Mouse (Mus musculus) heart, embryonic 13.5 days (tissue): ENCODE data around the gene Rab29. TPM values are rescaled to one million over a fixed set of nuclear protein-coding genes. Genes with fewer than 3 reads are reported as not detected.

Experiments used
- ATAC-seq: fragments of 200-750 bp; cut with Nextera tagmentation; 2 replicates; pipeline ENCODE4 v1.8.0; 2017; ENCODE audit warnings: moderate TSS enrichment; ENCODE audit not compliant: insufficient number of reproducible peaks, low FRiP score, low TSS enrichment; ENCODE audit errors: extremely low read depth
- H3K27ac ChIP-seq: fragments of 300-500 bp; sonication (generic); replicated peaks from 2 replicates; pipeline ENCODE4 v1.5.1; 2015; ENCODE audit warnings: moderate library complexity, mild to moderate bottlenecking, inconsistent platforms
- H3K27me3 ChIP-seq: fragments of 300-500 bp; sonication (generic); replicated peaks from 2 replicates; pipeline ENCODE4 v1.6.1; 2015; ENCODE audit warnings: mild to moderate bottlenecking, inconsistent platforms
- H3K36me3 ChIP-seq: fragments of 300-500 bp; sonication (generic); 2 replicates; pipeline ENCODE4 v1.6.1; 2015; ENCODE audit warnings: mild to moderate bottlenecking, inconsistent platforms
- H3K4me1 ChIP-seq: fragments of 300-500 bp; sonication (generic); 2 replicates; pipeline ENCODE4 v1.6.1; 2015; ENCODE audit warnings: inconsistent platforms
- H3K4me2 ChIP-seq: fragments of 300-500 bp; sonication (generic); 2 replicates; pipeline ENCODE4 v1.6.1; 2015; ENCODE audit warnings: inconsistent platforms, mild to moderate bottlenecking, moderate library complexity
- H3K4me3 ChIP-seq: fragments of 300-500 bp; sonication (generic); 2 replicates; pipeline ENCODE4 v1.5.1; 2015; ENCODE audit warnings: moderate library complexity, mild to moderate bottlenecking, inconsistent platforms
- H3K9ac ChIP-seq: fragments of 300-500 bp; sonication (generic); 2 replicates; pipeline ENCODE4 v1.6.1; 2015; ENCODE audit warnings: inconsistent platforms, mild to moderate bottlenecking, moderate library complexity
- H3K9me3 ChIP-seq: fragments of 300-500 bp; sonication (generic); 2 replicates; pipeline ENCODE4 v1.6.1; 2016; ENCODE audit warnings: inconsistent platforms
- WGBS: fragments of 180-500 bp; shearing (Covaris S2); methylation state at CpG from one replicate; pipeline ENCODE4 v1.1.7; 2015; ENCODE audit warnings: mixed read lengths; 5-methylcytosine and 5-hydroxymethylcytosine counted together
- polyA plus RNA-seq: library from polyadenylated mRNA; unstranded; fragments of >200 nt; fragmentation: Nextera tagmentation; extraction: Ambion mirVana; gene quantifications from 2 replicates; pipeline ENCODE4 v1.2.1, GENCODE M21; 2015

Rab29 gene
- polyA plus RNA-seq, 1 experiment from 2014 or later: 13.8 TPM

- Histone ChIP-seq H3K9me3 (no peaks in the 10 kb centered on the region), H3K27ac (no peak overlapping the region), H3K4me2 (peak overlapping the region; percentile 85; the same call in 1 of the 2 replicates), H3K36me3 (no peaks in the 10 kb centered on the region), H3K4me1 (peaks cover 7% of the 10 kb centered on the region), H3K4me3 (peak overlapping the region; percentile 77), H3K9ac (no peak overlapping the region), H3K27me3 (0 out of 2 replicates have a peak, but pooled peaks cover 3% of the 10 kb centered on the region)
- WGBS: 68% methylated on average over 6 of the region's 6 CpGs
- no peak for ATAC-seq
Measured at GRCm38 (mm10) chr1:131866304-131866999, 572 bp upstream of the Rab29 start.

DNA sequence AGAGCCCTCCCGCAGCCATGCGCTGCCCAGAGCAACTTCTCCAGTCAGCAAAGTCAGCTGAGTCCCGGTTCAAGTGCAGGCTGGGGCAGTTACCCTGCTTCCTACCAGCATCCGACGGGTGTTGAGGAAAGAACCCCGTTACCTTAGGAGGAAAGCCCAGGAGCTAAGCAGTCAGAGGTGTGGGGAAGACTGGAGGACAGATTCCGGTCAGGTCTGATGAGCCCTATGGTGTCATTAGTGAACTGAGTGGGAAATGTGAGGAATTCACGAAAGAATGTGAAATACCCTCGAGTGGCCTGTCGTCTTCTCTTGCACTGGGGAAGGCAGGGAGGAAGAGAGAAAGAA is 894 bp downstream of the Rab29 start:
- 0 out of 2 replicates have a peak, but pooled peaks cover 3% of the 10 kb centered on the region for H3K27me3 ChIP-seq
- H3K4me3 ChIP-seq: peak overlapping the region; percentile 77
- no peaks in the 10 kb centered on the region for H3K9me3 ChIP-seq
- H3K9ac ChIP-seq: peak overlapping the region; percentile 83
- H3K4me1 ChIP-seq: peaks cover 7% of the 10 kb centered on the region
- H3K36me3 ChIP-seq: peaks cover 6% of the 10 kb centered on the region
- peak overlapping the region; percentile 85 for H3K4me2 ChIP-seq
- ATAC-seq: no peak
- WGBS: 17% methylated on average over 10 of the region's 10 CpGs
- H3K27ac ChIP-seq: no peak overlapping the region

DNA sequence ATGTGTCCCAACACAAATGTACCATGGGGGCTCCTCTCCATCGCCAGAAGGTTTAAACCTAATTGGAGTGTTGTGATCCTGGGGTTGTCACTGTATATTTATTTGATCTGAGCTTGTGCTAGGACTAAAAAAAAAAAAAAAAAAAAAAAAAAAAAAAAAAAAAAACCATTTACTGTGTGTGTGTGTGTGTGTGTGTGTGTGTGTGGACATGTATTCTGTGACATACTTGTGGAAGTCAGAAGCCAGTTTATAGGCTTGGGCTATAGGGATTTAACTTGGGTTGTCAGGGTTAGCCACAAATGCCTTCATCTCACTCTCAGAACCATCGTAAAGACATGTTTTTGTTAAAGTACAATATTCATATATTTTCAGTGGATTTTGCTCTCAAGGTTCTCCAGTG is 2.5 kb downstream of the Rab29 start:
- Histone ChIP-seq H3K27me3 (0 out of 2 replicates have a peak, but pooled peaks cover 3% of the 10 kb centered on the region), H3K36me3 (peaks cover 6% of the 10 kb centered on the region), H3K4me3 (no peak overlapping the region), H3K9ac (no peak overlapping the region), H3K4me1 (peaks cover 7% of the 10 kb centered on the region), H3K9me3 (no peaks in the 10 kb centered on the region), H3K4me2 (no peak overlapping the region), H3K27ac (no peak overlapping the region)
- WGBS: 89% methylated on average over 2 of the region's 2 CpGs
- ATAC-seq: no peak

- Histone ChIP-seq H3K9me3 (no peaks in the 10 kb centered on the region), H3K9ac (no peak overlapping the region), H3K4me1 (peaks cover 3% of the 10 kb centered on the region), H3K27ac (no peak overlapping the region), H3K4me3 (no peak overlapping the region), H3K4me2 (no peak overlapping the region), H3K27me3 (0 out of 2 replicates have a peak, but pooled peaks cover 3% of the 10 kb centered on the region), H3K36me3 (peaks cover 6% of the 10 kb centered on the region)
- WGBS: 71% methylated on average over 1 of the region's 1 CpGs
- ATAC-seq: no peak
Measured at GRCm38 (mm10) chr1:131872856-131873255, 5.8 kb downstream of the Rab29 start.

DNA sequence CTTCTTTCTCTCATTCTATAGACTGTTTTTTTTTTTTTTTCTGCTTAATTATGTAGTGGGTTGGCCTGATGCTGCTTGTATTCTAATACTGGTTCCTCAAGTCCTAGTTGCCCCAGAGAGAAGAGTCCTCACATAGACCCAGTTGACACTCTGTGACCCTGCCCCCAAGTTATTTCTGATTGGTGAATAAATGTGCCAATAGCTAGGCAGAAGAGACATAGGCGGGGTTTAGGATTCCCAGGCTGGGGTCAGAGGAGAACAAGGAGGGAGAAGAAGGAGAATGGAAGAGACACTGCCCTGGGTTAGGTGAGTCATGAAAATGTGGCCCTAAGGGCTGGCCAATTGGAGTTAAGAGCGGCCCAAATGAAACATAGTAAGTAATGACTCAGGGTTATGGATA is 12.8 kb downstream of the Rab29 start:
- Histone ChIP-seq H3K27me3 (no peaks in the 10 kb centered on the region), H3K9me3 (no peaks in the 10 kb centered on the region), H3K4me1 (no peaks in the 10 kb centered on the region), H3K4me3 (no peak overlapping the region), H3K36me3 (no peaks in the 10 kb centered on the region), H3K27ac (no peak overlapping the region), H3K9ac (no peak overlapping the region), H3K4me2 (no peak overlapping the region)
- 71% methylated on average over 2 of the region's 2 CpGs for WGBS
- no peak for ATAC-seq

- Histone ChIP-seq H3K4me3 (no peak overlapping the region), H3K4me2 (no peak overlapping the region), H3K36me3 (no peaks in the 10 kb centered on the region), H3K9me3 (no peaks in the 10 kb centered on the region), H3K4me1 (no peaks in the 10 kb centered on the region), H3K27ac (no peak overlapping the region), H3K27me3 (no peaks in the 10 kb centered on the region), H3K9ac (no peak overlapping the region)
- 39% methylated on average over 2 of the region's 2 CpGs for WGBS
- no peak for ATAC-seq
Measured at GRCm38 (mm10) chr1:131882787-131883186, 15.8 kb downstream of the Rab29 start.

GRCm38 (mm10) chr1:131886173-131886572 is 19.1 kb downstream of the Rab29 start:
- ATAC-seq: no peak
- H3K4me3 ChIP-seq: no peak overlapping the region
- H3K27ac ChIP-seq: no peak overlapping the region
- H3K4me1 ChIP-seq: no peaks in the 10 kb centered on the region
- H3K9me3 ChIP-seq: no peaks in the 10 kb centered on the region
- H3K9ac ChIP-seq: no peak overlapping the region
- H3K36me3 ChIP-seq: no peaks in the 10 kb centered on the region
- WGBS: 65% methylated on average over 2 of the region's 2 CpGs
- H3K27me3 ChIP-seq: no peaks in the 10 kb centered on the region
- no peak overlapping the region for H3K4me2 ChIP-seq

- H3K9ac ChIP-seq: no peak overlapping the region
- ATAC-seq: no peak
- H3K36me3 ChIP-seq: no peaks in the 10 kb centered on the region
- 71% methylated on average over 3 of the region's 3 CpGs for WGBS
- H3K9me3 ChIP-seq: no peaks in the 10 kb centered on the region
- no peak overlapping the region for H3K4me3 ChIP-seq
- no peak overlapping the region for H3K27ac ChIP-seq
- H3K4me1 ChIP-seq: no peaks in the 10 kb centered on the region
- H3K27me3 ChIP-seq: no peaks in the 10 kb centered on the region
- no peak overlapping the region for H3K4me2 ChIP-seq
Measured at GRCm38 (mm10) chr1:131886641-131887040, 19.6 kb downstream of the Rab29 start.

DNA sequence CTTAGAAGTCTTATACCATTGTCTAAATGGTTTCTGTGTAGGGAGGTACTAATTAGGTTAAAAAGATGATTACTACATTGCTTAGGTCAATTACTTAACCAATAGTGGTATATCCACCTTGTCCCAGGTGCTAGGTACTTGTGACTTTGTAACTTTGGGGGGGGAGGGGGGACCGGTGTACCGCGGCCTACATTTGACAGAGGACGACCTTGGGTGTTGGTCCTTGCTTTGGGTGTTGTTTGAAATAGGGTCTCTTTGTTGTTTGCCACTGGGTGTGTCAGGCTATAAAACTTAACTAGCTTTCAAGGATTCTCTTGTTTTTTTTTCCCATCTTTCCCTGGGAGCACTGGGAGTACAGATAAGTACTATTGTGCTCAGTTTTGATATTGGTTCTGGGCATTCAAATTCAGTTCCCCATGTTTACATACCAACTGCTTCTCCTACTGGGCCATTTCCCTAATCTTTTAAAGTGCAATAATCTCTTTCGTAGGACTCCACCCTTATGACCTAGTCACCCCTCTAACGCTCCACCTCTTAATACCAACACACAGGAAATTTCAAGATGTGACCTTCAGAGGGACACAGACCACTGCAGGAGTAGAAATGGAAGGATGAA is 23.1 kb downstream of the Rab29 start:
- Histone ChIP-seq H3K4me3 (no peak overlapping the region), H3K9ac (no peak overlapping the region), H3K4me2 (no peak overlapping the region), H3K27ac (no peak overlapping the region), H3K27me3 (no peaks in the 10 kb centered on the region), H3K36me3 (no peaks in the 10 kb centered on the region), H3K4me1 (no peaks in the 10 kb centered on the region), H3K9me3 (no peaks in the 10 kb centered on the region)
- WGBS: 65% methylated on average over 6 of the region's 6 CpGs
- ATAC-seq: no peak

DNA sequence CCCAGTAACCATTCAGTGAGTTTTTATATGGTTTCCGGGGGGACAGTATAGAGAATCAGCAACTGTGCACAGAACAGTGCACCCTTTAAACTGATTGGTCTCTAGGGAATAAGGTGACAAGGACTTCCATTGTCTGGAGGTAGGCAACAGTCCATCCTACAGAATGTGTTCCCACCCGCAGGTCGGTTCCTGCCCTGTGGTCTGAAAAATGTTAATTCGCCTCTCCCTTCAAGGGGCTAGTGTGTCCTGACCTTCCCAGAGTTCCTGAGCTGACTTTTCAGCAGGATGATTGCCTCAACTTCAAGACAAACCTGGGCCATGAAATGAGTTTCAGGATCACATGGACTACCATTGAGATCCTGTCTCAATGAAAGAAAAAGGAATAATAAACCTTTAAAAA is 24.4 kb downstream of the Rab29 start:
- Histone ChIP-seq H3K4me3 (no peak overlapping the region), H3K27me3 (0 out of 2 replicates have a peak, but pooled peaks cover 2% of the 10 kb centered on the region), H3K9me3 (no peaks in the 10 kb centered on the region), H3K9ac (no peak overlapping the region), H3K36me3 (no peaks in the 10 kb centered on the region), H3K4me2 (no peak overlapping the region), H3K4me1 (no peaks in the 10 kb centered on the region), H3K27ac (no peak overlapping the region)
- no peak for ATAC-seq
- WGBS: 74% methylated on average over 4 of the region's 4 CpGs

- H3K4me1 ChIP-seq: no peaks in the 10 kb centered on the region
- ATAC-seq: no peak
- WGBS: 77% methylated on average over 4 of the region's 4 CpGs
Measured at GRCm38 (mm10) chr1:131902679-131903078, 35.7 kb downstream of the Rab29 start.

GRCm38 (mm10) chr1:131903251-131903650 is 36.2 kb downstream of the Rab29 start:
- no peak overlapping the region for H3K4me3 ChIP-seq
- no peaks in the 10 kb centered on the region for H3K4me1 ChIP-seq
- no peak overlapping the region for H3K27ac ChIP-seq
- H3K9me3 ChIP-seq: no peaks in the 10 kb centered on the region
- H3K4me2 ChIP-seq: no peak overlapping the region
- H3K36me3 ChIP-seq: no peaks in the 10 kb centered on the region
- no peak for ATAC-seq
- WGBS: 72% methylated on average over 7 of the region's 7 CpGs
- H3K27me3 ChIP-seq: peaks cover 37% of the 10 kb centered on the region
- no peak overlapping the region for H3K9ac ChIP-seq

More at GRCm38 (mm10) chr1:131902679-131903078, 35.7 kb downstream of the Rab29 start:
- H3K9me3 ChIP-seq: no peaks in the 10 kb centered on the region
- H3K4me3 ChIP-seq: no peak overlapping the region
- H3K27me3 ChIP-seq: peaks cover 32% of the 10 kb centered on the region
- no peak overlapping the region for H3K9ac ChIP-seq
- no peaks in the 10 kb centered on the region for H3K36me3 ChIP-seq
- no peak overlapping the region for H3K4me2 ChIP-seq
- H3K27ac ChIP-seq: no peak overlapping the region
